Mouse (Mus musculus): ENCODE measurements around the gene Lix1. TPM values are rescaled to one million over a fixed set of nuclear protein-coding genes. Genes with fewer than 3 reads are reported as not detected.
A peak's percentile ranks its signal among the peaks of the same experiment; 100 is the strongest.

Lix1 gene
- polyA plus RNA-seq, 1 experiment from 2014 or later, result 10.1 TPM

GRCm38 (mm10) chr17:17386117-17386516, 16.4 kb upstream of the Lix1 start:
- Histone ChIP-seq H3K4me3 (replicated peaks; ENCODE audit: low read depth, low read length) (no peak overlapping the region), H3K27me3 (ENCODE audit: insufficient read depth, low read length) (no peaks in the 10 kb centered on the region), H3K4me2 (ENCODE audit: low read length) (no peak overlapping the region), H3K9ac (ENCODE audit: low read depth, low read length) (no peak overlapping the region), H3K9me3 (replicated peaks; ENCODE audit: low read length) (no peaks in the 10 kb centered on the region), H3K36me3 (ENCODE audit: insufficient read depth, low read length) (peaks cover 36% of the 10 kb centered on the region), H3K4me1 (replicated peaks; ENCODE audit: insufficient read depth, low read length) (no peaks in the 10 kb centered on the region), H3K27ac (no peak overlapping the region)
- WGBS, result 84% methylated on average over 2 of the region's 2 CpGs
- peak; percentile 30; the same call in 1 of the 2 replicates for TF ChIP-seq CTCF (IDR thresholded peaks at IDR 0.05; ENCODE audit: low read depth)
- no peak for ATAC-seq (replicated peaks; ENCODE audit: low FRiP score, low read depth)
- DNase-seq (ENCODE audit: low spot score), result no peak

- TF ChIP-seq CTCF (IDR thresholded peaks at IDR 0.05; ENCODE audit: low read depth), result no peak
- ATAC-seq (replicated peaks; ENCODE audit: low FRiP score, low read depth) (no peak), DNase-seq (ENCODE audit: low spot score) (no peak)
- H3K36me3 ChIP-seq (ENCODE audit: insufficient read depth, low read length), result peaks cover 19% of the 10 kb centered on the region; the same call in 1 of the 2 replicates
- H3K9me3 ChIP-seq (replicated peaks; ENCODE audit: low read length), result no peaks in the 10 kb centered on the region
- WGBS, result 92% methylated on average over 4 of the region's 4 CpGs
- no peak overlapping the region for H3K4me2 ChIP-seq (ENCODE audit: low read length)
- no peak overlapping the region for H3K27ac ChIP-seq
- no peak overlapping the region for H3K4me3 ChIP-seq (replicated peaks; ENCODE audit: low read depth, low read length)
- no peak overlapping the region for H3K9ac ChIP-seq (ENCODE audit: low read depth, low read length)
- no peaks in the 10 kb centered on the region for H3K4me1 ChIP-seq (replicated peaks; ENCODE audit: insufficient read depth, low read length)
- no peaks in the 10 kb centered on the region for H3K27me3 ChIP-seq (ENCODE audit: insufficient read depth, low read length)
These were observed 10.6 kb upstream of the Lix1 start for GRCm38 (mm10) chr17:17391823-17392222.

GRCm38 (mm10) chr17:17392863-17393262, 9.6 kb upstream of the Lix1 start:
- WGBS, result 58% methylated on average over 7 of the region's 7 CpGs
- no peaks in the 10 kb centered on the region for H3K9me3 ChIP-seq (replicated peaks; ENCODE audit: low read length)
- ATAC-seq (replicated peaks; ENCODE audit: low FRiP score, low read depth) (no peak), DNase-seq (ENCODE audit: low spot score) (peak; percentile 57)
- peaks cover 15% of the 10 kb centered on the region; the same call in 1 of the 2 replicates for H3K36me3 ChIP-seq (ENCODE audit: insufficient read depth, low read length)
- H3K27me3 ChIP-seq (ENCODE audit: insufficient read depth, low read length), result no peaks in the 10 kb centered on the region
- H3K9ac ChIP-seq (ENCODE audit: low read depth, low read length), result no peak overlapping the region
- TF ChIP-seq CTCF (IDR thresholded peaks at IDR 0.05; ENCODE audit: low read depth), result peak; percentile 61
- H3K4me3 ChIP-seq (replicated peaks; ENCODE audit: low read depth, low read length), result no peak overlapping the region
- H3K4me2 ChIP-seq (ENCODE audit: low read length), result no peak overlapping the region
- no peak overlapping the region for H3K27ac ChIP-seq
- no peaks in the 10 kb centered on the region for H3K4me1 ChIP-seq (replicated peaks; ENCODE audit: insufficient read depth, low read length)

- no peak overlapping the region for H3K9ac ChIP-seq (ENCODE audit: low read depth, low read length)
- H3K9me3 ChIP-seq (replicated peaks; ENCODE audit: low read length), result no peaks in the 10 kb centered on the region
- H3K4me2 ChIP-seq (ENCODE audit: low read length), result no peak overlapping the region
- WGBS, result 89% methylated on average over 6 of the region's 6 CpGs
- no peak overlapping the region for H3K4me3 ChIP-seq (replicated peaks; ENCODE audit: low read depth, low read length)
- H3K27ac ChIP-seq, result no peak overlapping the region
- no peak for TF ChIP-seq CTCF (IDR thresholded peaks at IDR 0.05; ENCODE audit: low read depth)
- H3K27me3 ChIP-seq (ENCODE audit: insufficient read depth, low read length), result no peaks in the 10 kb centered on the region
- DNase-seq (ENCODE audit: low spot score) (no peak), ATAC-seq (replicated peaks; ENCODE audit: low FRiP score, low read depth) (no peak)
- no peaks in the 10 kb centered on the region for H3K4me1 ChIP-seq (replicated peaks; ENCODE audit: insufficient read depth, low read length)
- peaks cover 15% of the 10 kb centered on the region; the same call in 1 of the 2 replicates for H3K36me3 ChIP-seq (ENCODE audit: insufficient read depth, low read length)
These were observed 9.2 kb upstream of the Lix1 start for GRCm38 (mm10) chr17:17393300-17393699.

GRCm38 (mm10) chr17:17394336-17394735, 8.1 kb upstream of the Lix1 start:
- TF ChIP-seq CTCF (IDR thresholded peaks at IDR 0.05; ENCODE audit: low read depth), result peak; percentile 92
- Histone ChIP-seq H3K27me3 (ENCODE audit: insufficient read depth, low read length) (no peaks in the 10 kb centered on the region), H3K4me3 (replicated peaks; ENCODE audit: low read depth, low read length) (no peak overlapping the region), H3K9ac (ENCODE audit: low read depth, low read length) (no peak overlapping the region), H3K36me3 (ENCODE audit: insufficient read depth, low read length) (peaks cover 9% of the 10 kb centered on the region; the same call in 1 of the 2 replicates), H3K4me2 (ENCODE audit: low read length) (no peak overlapping the region), H3K4me1 (replicated peaks; ENCODE audit: insufficient read depth, low read length) (no peaks in the 10 kb centered on the region), H3K9me3 (replicated peaks; ENCODE audit: low read length) (no peaks in the 10 kb centered on the region), H3K27ac (no peak overlapping the region)
- ATAC-seq (replicated peaks; ENCODE audit: low FRiP score, low read depth) (peak; percentile 55; the same call in 1 of the 2 replicates), DNase-seq (ENCODE audit: low spot score) (peak; percentile 85)
- WGBS, result 32% methylated on average over 4 of the region's 4 CpGs

- Histone ChIP-seq H3K27ac (no peak overlapping the region), H3K27me3 (ENCODE audit: insufficient read depth, low read length) (no peaks in the 10 kb centered on the region), H3K4me2 (ENCODE audit: low read length) (no peak overlapping the region), H3K36me3 (ENCODE audit: insufficient read depth, low read length) (no peaks in the 10 kb centered on the region), H3K4me1 (replicated peaks; ENCODE audit: insufficient read depth, low read length) (no peaks in the 10 kb centered on the region), H3K9me3 (replicated peaks; ENCODE audit: low read length) (no peaks in the 10 kb centered on the region), H3K4me3 (replicated peaks; ENCODE audit: low read depth, low read length) (no peak overlapping the region), H3K9ac (ENCODE audit: low read depth, low read length) (no peak overlapping the region)
- 50% methylated on average over 1 of the region's 1 CpGs for WGBS
- DNase-seq (ENCODE audit: low spot score) (no peak), ATAC-seq (replicated peaks; ENCODE audit: low FRiP score, low read depth) (no peak)
- no peak for TF ChIP-seq CTCF (IDR thresholded peaks at IDR 0.05; ENCODE audit: low read depth)
These were observed 5.6 kb upstream of the Lix1 start for GRCm38 (mm10) chr17:17396869-17397268.

- Histone ChIP-seq H3K4me1 (replicated peaks; ENCODE audit: insufficient read depth, low read length) (no peaks in the 10 kb centered on the region), H3K9me3 (replicated peaks; ENCODE audit: low read length) (no peaks in the 10 kb centered on the region), H3K27ac (no peak overlapping the region), H3K4me3 (replicated peaks; ENCODE audit: low read depth, low read length) (no peak overlapping the region), H3K9ac (ENCODE audit: low read depth, low read length) (no peak overlapping the region), H3K27me3 (ENCODE audit: insufficient read depth, low read length) (no peaks in the 10 kb centered on the region), H3K36me3 (ENCODE audit: insufficient read depth, low read length) (no peaks in the 10 kb centered on the region), H3K4me2 (ENCODE audit: low read length) (no peak overlapping the region)
- DNase-seq (ENCODE audit: low spot score), result no peak
- 52% methylated on average over 2 of the region's 2 CpGs for WGBS
- TF ChIP-seq CTCF (IDR thresholded peaks at IDR 0.05; ENCODE audit: low read depth), result no peak
- ATAC-seq (replicated peaks; ENCODE audit: low FRiP score, low read depth), result no peak
These were observed 3.8 kb upstream of the Lix1 start for GRCm38 (mm10) chr17:17398664-17399063.
